Mouse (Mus musculus) G1E (cell line): Measurements from ENCODE around the gene R3hdm2.

ENCODE experiments used
- CTCF ChIP-seq: IDR thresholded peaks from 2 replicates; pipeline ENCODE4 v1.5.1; 2012; ENCODE audit warnings: low read depth, low read length, inconsistent platforms, mixed read lengths
- GATA1 ChIP-seq: IDR thresholded peaks from 2 replicates; pipeline ENCODE4 v1.6.1; 2012; ENCODE audit warnings: borderline replicate concordance, low read length, inconsistent platforms, mixed read lengths
- GATA2 ChIP-seq: IDR thresholded peaks from 2 replicates; pipeline ENCODE4 v1.6.1; 2012; ENCODE audit warnings: low read depth, low read length, inconsistent platforms, borderline replicate concordance
- TAL1 ChIP-seq: conservative IDR thresholded peaks from 2 replicates; pipeline ENCODE4 v1.6.1; 2012; ENCODE audit warnings: low read depth, low read length, inconsistent platforms, mixed read lengths

GRCm38 (mm10) chr10:127352187-127352586 is 27.9 kb upstream of the R3hdm2 start:
- TF ChIP-seq CTCF = no peak
- no peak for TF ChIP-seq GATA1
- TF ChIP-seq TAL1 = no peak
- TF ChIP-seq GATA2 = no peak
